Mouse (Mus musculus): ENCODE data around the gene Ifnab. TPM values are rescaled to one million over a fixed set of nuclear protein-coding genes. Genes with fewer than 3 reads are reported as not detected.

Ifnab gene
- polyA plus RNA-seq, 1 experiment from 2014 or later, result not detected

DNA sequence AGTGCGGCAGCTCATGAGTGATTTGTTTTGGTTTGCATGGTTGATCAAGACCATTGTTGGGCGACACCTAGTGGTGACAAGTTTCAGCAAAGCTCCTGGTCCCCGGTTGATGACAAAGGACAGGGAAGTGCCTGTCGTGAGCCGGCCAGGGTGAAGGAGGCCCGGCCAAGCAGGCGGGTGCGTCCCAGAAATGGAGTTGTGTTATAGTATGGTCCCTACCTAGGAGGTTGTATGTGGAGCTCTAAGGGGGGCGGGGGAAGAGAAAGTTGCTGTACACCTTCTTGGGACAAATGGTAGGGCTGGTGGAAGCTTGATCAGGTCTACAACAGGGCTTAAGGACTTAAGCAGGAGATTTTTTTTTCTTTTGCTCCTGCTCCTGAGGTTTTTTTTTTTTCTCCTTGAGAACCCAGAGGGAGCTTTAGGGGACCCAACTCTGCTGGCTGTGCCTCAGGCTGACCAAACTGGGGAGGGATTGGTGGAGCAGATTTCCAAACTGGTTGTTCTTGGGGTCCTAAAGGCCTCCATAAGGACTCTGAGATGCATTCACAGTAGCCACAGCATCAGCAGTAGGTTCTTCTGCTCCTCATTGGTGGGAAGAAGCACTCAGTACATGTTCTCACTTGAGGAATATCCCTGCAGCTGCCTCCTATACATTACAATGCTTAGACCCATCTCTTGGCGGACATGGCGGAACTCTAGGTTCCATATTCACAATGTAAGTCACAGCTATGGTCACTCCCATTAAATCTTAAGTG, 49.9 kb downstream of the Ifnab start:
- peak overlapping the region; percentile 42 for H3K4me2 ChIP-seq (ENCODE audit: low read length)
- no peak overlapping the region; the same call in 1 of the 2 replicates for H3K9ac ChIP-seq (ENCODE audit: low read depth, low read length)
- H3K9me3 ChIP-seq (ENCODE audit: control insufficient read depth, low read length), result no peaks in the 10 kb centered on the region
- H3K4me3 ChIP-seq (ENCODE audit: low read length), result peak overlapping the region; percentile 28
- no peaks in the 10 kb centered on the region for H3K27me3 ChIP-seq (replicated peaks; ENCODE audit: control insufficient read depth, insufficient read depth, low read length)
- H3K4me1 ChIP-seq (ENCODE audit: control insufficient read depth, insufficient read depth, low read depth, low read length), result no peaks in the 10 kb centered on the region
- ATAC-seq, result peak; percentile 96
- 14% methylated on average over 11 of the region's 11 CpGs for WGBS
- H3K36me3 ChIP-seq (ENCODE audit: control insufficient read depth, insufficient read depth, low read length), result no peaks in the 10 kb centered on the region
- no peak overlapping the region for H3K27ac ChIP-seq (ENCODE audit: low read depth, low read length)

DNA sequence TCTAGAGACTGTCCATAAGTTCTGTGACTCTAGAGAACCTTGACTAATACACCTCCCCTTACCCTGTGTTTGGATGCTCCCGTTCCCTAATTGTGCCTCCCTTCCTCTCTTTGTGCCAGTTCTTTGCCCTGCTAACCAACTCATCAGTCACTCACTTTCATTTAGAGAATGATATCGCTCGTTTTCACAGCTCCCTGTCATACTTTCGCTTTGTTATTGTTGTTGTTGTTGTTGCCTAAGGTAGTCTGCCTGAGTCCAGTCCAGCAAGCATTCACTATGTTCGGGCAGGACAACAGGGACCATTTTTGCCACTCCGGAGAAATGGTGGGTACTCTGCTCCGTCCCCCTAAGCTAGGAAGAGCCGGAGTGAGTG, 50.5 kb downstream of the Ifnab start:
- no peaks in the 10 kb centered on the region for H3K9me3 ChIP-seq (ENCODE audit: control insufficient read depth, low read length)
- H3K9ac ChIP-seq (ENCODE audit: low read depth, low read length), result no peak overlapping the region; the same call in 1 of the 2 replicates
- H3K4me2 ChIP-seq (ENCODE audit: low read length), result peak overlapping the region; percentile 42
- ATAC-seq, result no peak
- H3K36me3 ChIP-seq (ENCODE audit: control insufficient read depth, insufficient read depth, low read length), result no peaks in the 10 kb centered on the region
- 62% methylated on average over 8 of the region's 8 CpGs for WGBS
- H3K27ac ChIP-seq (ENCODE audit: low read depth, low read length), result no peak overlapping the region
- H3K27me3 ChIP-seq (replicated peaks; ENCODE audit: control insufficient read depth, insufficient read depth, low read length), result no peaks in the 10 kb centered on the region
- no peaks in the 10 kb centered on the region for H3K4me1 ChIP-seq (ENCODE audit: control insufficient read depth, insufficient read depth, low read depth, low read length)
- H3K4me3 ChIP-seq (ENCODE audit: low read length), result peak overlapping the region; percentile 28

Other genes with a start within 250 kb of the Ifnab start
- not detected in 2 replicates for gene Ifnb1, start 168.6 kb downstream of the Ifnab start, polyA plus RNA-seq (2015; fragmentation: Nextera tagmentation; extraction: Ambion mirVana)
- gene Ifna15, start 133.1 kb downstream of the Ifnab start, polyA plus RNA-seq (2015; fragmentation: Nextera tagmentation; extraction: Ambion mirVana), result not detected in 2 replicates
- not detected in 2 replicates for gene Ifna14, start 119.6 kb downstream of the Ifnab start, polyA plus RNA-seq (2015; fragmentation: Nextera tagmentation; extraction: Ambion mirVana)
- not detected in 2 replicates for gene Ifna9, start 99.0 kb downstream of the Ifnab start, polyA plus RNA-seq (2015; fragmentation: Nextera tagmentation; extraction: Ambion mirVana)
- gene Ifna12, start 88.0 kb downstream of the Ifnab start, polyA plus RNA-seq (2015; fragmentation: Nextera tagmentation; extraction: Ambion mirVana), result not detected in 2 replicates
- not detected in 2 replicates for gene C87499, start 56.9 kb downstream of the Ifnab start, polyA plus RNA-seq (2015; fragmentation: Nextera tagmentation; extraction: Ambion mirVana)
- not detected in 2 replicates for gene Ifna13, start 46.9 kb downstream of the Ifnab start, polyA plus RNA-seq (2015; fragmentation: Nextera tagmentation; extraction: Ambion mirVana)
- not detected in 2 replicates for gene Ifna16, start 14.4 kb downstream of the Ifnab start, polyA plus RNA-seq (2015; fragmentation: Nextera tagmentation; extraction: Ambion mirVana)
- gene Ifna2, start 7.4 kb downstream of the Ifnab start, polyA plus RNA-seq (2015; fragmentation: Nextera tagmentation; extraction: Ambion mirVana), result not detected in 2 replicates
- gene Gm26566, start 30.4 kb upstream of the Ifnab start, polyA plus RNA-seq (2015; fragmentation: Nextera tagmentation; extraction: Ambion mirVana), result 1.3 and 1.5 TPM in 2 replicates
- gene Klhl9, start 31.1 kb upstream of the Ifnab start, polyA plus RNA-seq (2015; fragmentation: Nextera tagmentation; extraction: Ambion mirVana), result 90.3 and 104 TPM in 2 replicates
- gene Gm13271, start 63.5 kb upstream of the Ifnab start, polyA plus RNA-seq (2015; fragmentation: Nextera tagmentation; extraction: Ambion mirVana), result not detected in 2 replicates
- not detected in 2 replicates for gene Gm13283, start 68.8 kb upstream of the Ifnab start, polyA plus RNA-seq (2015; fragmentation: Nextera tagmentation; extraction: Ambion mirVana)
- gene Gm13290, start 82.5 kb upstream of the Ifnab start, polyA plus RNA-seq (2015; fragmentation: Nextera tagmentation; extraction: Ambion mirVana), result not detected in 2 replicates
- gene Gm13289, start 85.6 kb upstream of the Ifnab start, polyA plus RNA-seq (2015; fragmentation: Nextera tagmentation; extraction: Ambion mirVana), result not detected in 2 replicates
- gene Gm13272, start 88.5 kb upstream of the Ifnab start, polyA plus RNA-seq (2015; fragmentation: Nextera tagmentation; extraction: Ambion mirVana), result not detected in 2 replicates
- gene Ifnz, start 90.8 kb upstream of the Ifnab start, polyA plus RNA-seq (2015; fragmentation: Nextera tagmentation; extraction: Ambion mirVana), result not detected in 2 replicates
- not detected in 2 replicates for gene Gm13276, start 94.3 kb upstream of the Ifnab start, polyA plus RNA-seq (2015; fragmentation: Nextera tagmentation; extraction: Ambion mirVana)
- gene Gm13277, start 97.3 kb upstream of the Ifnab start, polyA plus RNA-seq (2015; fragmentation: Nextera tagmentation; extraction: Ambion mirVana), result not detected in 2 replicates
- not detected in 2 replicates for gene Gm13278, start 100.2 kb upstream of the Ifnab start, polyA plus RNA-seq (2015; fragmentation: Nextera tagmentation; extraction: Ambion mirVana)
- not detected in 2 replicates for gene Gm13275, start 103.1 kb upstream of the Ifnab start, polyA plus RNA-seq (2015; fragmentation: Nextera tagmentation; extraction: Ambion mirVana)
- gene Gm13279, start 106.0 kb upstream of the Ifnab start, polyA plus RNA-seq (2015; fragmentation: Nextera tagmentation; extraction: Ambion mirVana), result not detected in 2 replicates
- 0.21 TPM in 1 of 2 replicates, not detected in the other for gene Gm13285, start 108.3 kb upstream of the Ifnab start, polyA plus RNA-seq (2015; fragmentation: Nextera tagmentation; extraction: Ambion mirVana)
- gene Gm13287, start 111.9 kb upstream of the Ifnab start, polyA plus RNA-seq (2015; fragmentation: Nextera tagmentation; extraction: Ambion mirVana), result not detected in 2 replicates
- not detected in 2 replicates for gene Gm13288, start 114.2 kb upstream of the Ifnab start, polyA plus RNA-seq (2015; fragmentation: Nextera tagmentation; extraction: Ambion mirVana)
- gene Ifna7, start 124.9 kb upstream of the Ifnab start, polyA plus RNA-seq (2015; fragmentation: Nextera tagmentation; extraction: Ambion mirVana), result not detected in 2 replicates
- gene Ifna11, start 128.6 kb upstream of the Ifnab start, polyA plus RNA-seq (2015; fragmentation: Nextera tagmentation; extraction: Ambion mirVana), result not detected in 2 replicates
- gene Ifna6, start 136.1 kb upstream of the Ifnab start, polyA plus RNA-seq (2015; fragmentation: Nextera tagmentation; extraction: Ambion mirVana), result not detected in 2 replicates
- not detected in 2 replicates for gene Ifna5, start 144.2 kb upstream of the Ifnab start, polyA plus RNA-seq (2015; fragmentation: Nextera tagmentation; extraction: Ambion mirVana)
- gene Ifna4, start 150.5 kb upstream of the Ifnab start, polyA plus RNA-seq (2015; fragmentation: Nextera tagmentation; extraction: Ambion mirVana), result not detected in 2 replicates
- gene Ifna1, start 158.7 kb upstream of the Ifnab start, polyA plus RNA-seq (2015; fragmentation: Nextera tagmentation; extraction: Ambion mirVana), result not detected in 2 replicates
- not detected in 2 replicates for gene Ifne, start 188.8 kb upstream of the Ifnab start, polyA plus RNA-seq (2015; fragmentation: Nextera tagmentation; extraction: Ambion mirVana)

Measured in hindbrain, embryonic 16.5 days (tissue).